Mouse (Mus musculus): ENCODE results near the gene 4930447C04Rik. TPM values are rescaled to one million over a fixed set of nuclear protein-coding genes. Genes with fewer than 3 reads are reported as not detected.

4930447C04Rik gene
- total RNA-seq, 2 experiments from 2014 or later: 0.28 to 0.55 TPM

DNA sequence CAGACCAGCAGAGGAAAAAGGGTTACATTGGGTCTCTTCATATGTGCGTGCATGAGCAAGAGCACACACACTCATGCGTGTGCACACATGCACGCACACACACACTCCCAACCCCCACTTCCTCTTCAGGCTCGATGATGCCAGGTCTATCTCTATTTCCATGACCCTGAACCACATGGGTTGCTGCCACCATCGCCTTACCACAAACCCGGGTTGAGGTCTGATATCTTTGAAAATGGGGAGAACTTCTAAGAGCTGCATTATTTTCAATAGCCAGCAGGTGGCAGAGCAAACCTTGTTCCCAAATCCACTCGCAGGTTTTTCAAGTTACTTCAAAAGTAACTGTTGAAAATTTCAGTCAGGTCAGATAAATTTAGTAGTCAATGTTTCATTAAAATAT, 92.8 kb downstream of the 4930447C04Rik start:
- intact Hi-C loops (cut with DNase I): loop anchor here (1.0 to 2.0 kb wide), 2 partner anchors 125 to 129 kb away; no protein-coding TSS in a partner anchor
- no peak for DNase-seq (ENCODE audit: low spot score)

DNA sequence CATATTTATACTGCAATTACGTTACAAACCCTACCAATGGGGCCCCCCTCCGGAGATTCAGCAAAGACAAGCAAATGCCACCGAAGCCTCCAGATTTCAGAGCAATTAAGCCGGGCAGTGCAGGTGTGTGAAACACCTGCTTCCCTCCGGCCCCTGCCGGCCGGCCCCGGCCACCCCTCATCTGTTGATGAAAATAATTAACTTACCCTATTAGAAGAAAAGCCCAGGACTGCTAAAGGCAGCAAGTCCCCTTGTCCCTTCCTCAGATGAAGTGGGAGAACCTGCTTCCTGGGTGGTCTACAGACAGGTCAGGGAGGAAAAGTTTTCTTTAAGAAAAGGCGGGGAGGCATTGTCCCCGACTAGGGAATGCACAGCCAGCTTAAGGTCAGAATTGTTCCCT, 94.6 kb downstream of the 4930447C04Rik start:
- intact Hi-C loops (cut with DNase I): no loop called here

DNA sequence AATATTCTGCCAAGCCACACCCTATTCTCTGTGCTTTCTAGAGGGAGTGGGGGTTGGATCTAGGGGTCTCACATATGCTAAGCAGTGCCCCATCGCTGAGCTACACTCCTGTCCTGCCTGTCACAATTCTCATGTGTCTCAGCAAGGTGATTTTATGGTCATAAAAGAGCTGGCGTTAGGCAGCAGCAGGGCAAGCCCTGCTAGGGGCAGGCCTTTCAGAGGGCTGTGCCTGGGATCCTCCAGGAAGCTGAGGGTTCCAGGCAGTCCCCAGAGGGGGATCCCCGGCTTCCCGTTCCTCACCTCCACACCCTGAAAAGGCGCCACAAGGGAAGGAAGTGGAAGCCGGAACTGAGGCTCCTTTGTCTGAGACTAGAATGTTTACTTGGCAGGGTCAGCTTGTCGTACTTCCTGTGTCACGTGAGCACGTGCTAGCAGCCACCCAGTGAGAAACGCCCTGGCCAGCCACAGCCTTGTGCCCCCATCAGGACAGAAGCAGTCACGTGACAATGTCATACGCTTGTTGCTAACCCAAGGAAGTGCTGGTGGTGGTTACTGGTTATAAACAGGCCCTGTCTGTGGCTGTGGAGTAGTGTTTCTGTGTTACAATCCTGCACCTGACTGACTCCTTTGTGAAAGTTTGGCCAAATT, 96.5 kb downstream of the 4930447C04Rik start:
- intact Hi-C loops (cut with DNase I): loop anchor here (5.0 kb wide), 1 partner anchor 82 kb away; no protein-coding TSS in a partner anchor
- peak; percentile 76 for DNase-seq (ENCODE audit: low spot score)

More for the DNA sequence above, 94.6 kb downstream of the 4930447C04Rik start:
- DNase-seq (ENCODE audit: low spot score): no peak

DNA sequence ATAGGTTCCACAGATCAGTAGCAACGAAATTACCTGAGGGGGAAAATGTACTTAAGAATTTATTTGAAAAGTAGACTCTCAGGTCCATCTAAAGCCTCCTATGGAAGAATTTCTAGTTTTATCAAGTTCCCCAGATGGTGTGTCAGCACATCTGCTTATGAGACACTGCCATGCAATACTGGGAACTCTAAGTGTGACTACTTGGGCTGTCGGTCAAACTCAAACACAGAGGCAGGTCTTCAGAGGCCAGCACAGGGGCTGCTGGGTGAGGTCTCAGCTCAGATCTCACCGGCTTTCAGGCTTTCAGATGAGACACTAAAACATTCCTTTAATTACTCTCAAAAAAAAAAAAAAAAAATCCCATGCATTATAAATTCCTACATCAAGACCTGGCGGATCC, 97.0 kb downstream of the 4930447C04Rik start:
- DNase-seq (ENCODE audit: low spot score): no peak
- intact Hi-C loops (cut with DNase I): loop anchor here (5.0 kb wide), 1 partner anchor 81 kb away; no protein-coding TSS in a partner anchor

DNA sequence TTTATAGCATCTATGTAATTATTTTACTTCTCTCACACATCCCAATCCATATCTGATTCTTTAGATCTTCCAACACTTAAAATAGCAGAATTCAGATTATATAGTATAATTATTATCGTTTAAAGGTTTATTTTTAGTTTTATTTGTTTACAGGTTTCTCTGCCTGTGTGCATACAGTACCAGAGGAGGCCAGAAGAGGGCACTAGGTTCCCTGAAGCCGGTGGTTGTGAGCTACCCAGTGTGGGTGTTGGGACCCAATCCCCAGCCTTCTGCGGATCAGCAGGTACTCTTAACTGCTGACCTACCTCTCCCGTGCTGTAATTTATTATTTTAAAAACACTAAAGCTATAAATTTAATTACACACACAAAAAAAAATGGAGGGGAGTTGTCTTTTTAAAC, 97.4 kb downstream of the 4930447C04Rik start:
- DNase-seq (ENCODE audit: low spot score): no peak
- intact Hi-C loops (cut with DNase I): loop anchor here (5.0 kb wide), 1 partner anchor 81 kb away; no protein-coding TSS in a partner anchor

DNA sequence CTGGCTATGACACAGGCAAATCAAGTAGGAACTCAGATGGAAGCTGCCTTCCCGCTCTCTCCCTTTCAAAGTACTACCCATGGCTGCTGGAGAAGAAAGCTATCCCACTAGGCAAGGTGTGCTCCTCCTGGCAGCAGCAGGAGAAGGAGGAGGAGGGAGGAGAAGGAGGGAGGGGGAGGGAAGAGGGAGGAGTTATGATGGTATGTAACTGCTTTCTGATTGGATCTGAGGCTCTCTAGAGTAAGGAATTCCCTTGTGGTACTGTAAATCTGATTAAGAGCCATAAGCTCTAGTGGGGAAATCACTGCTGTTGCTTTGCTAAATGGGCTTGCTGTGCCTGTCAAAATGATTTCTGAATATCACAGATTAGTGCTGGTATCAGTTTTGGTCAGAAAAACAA, 99.1 kb downstream of the 4930447C04Rik start:
- DNase-seq (ENCODE audit: low spot score): no peak
- intact Hi-C loops (cut with DNase I): loop anchor here (5.0 kb wide), 1 partner anchor 79 kb away; no protein-coding TSS in a partner anchor

DNA sequence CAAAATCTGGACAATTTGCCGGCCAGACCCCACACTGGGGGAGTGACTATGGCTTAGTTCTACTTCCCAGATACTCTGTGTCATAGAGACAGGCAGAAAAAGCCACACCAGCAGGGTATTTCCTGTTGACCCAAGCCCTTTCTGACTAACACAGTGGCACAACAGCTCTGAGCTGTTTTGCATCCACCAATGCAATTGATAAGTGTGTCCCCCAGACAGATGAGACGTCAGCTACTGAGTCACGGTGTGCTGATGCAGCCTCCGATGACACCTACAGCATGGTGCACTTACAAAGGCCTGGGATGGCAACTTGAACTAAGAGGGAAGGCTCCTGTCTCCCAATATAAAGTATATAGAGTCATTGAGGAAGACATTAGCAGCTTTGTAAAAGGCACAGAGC, 103.3 kb downstream of the 4930447C04Rik start:
- intact Hi-C loops (cut with DNase I): no loop called here
- no peak for DNase-seq (ENCODE audit: low spot score)

DNA sequence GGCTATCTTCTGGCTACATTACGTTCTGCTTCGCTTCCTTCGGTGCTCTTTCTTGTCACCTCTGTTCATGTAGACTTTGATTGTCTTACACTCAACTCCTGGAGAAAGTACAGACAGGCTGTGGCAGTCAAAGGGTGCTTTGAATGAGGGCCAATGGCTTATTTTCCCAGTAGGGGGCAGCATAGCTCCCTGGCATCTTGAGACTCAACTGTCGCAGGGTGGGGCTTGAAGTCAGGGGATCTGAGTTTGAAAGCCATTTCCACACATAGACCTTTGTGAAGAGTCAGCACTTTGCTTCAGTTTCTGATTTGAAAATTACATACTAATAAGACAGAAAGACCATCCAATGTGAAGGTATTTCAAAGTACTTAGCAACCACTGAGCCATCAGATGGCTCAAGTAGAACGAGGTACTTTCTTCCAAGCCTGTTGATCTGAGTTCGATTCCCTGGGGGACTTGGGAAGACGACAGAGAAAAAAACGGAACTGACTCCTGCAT, 105.0 kb downstream of the 4930447C04Rik start:
- DNase-seq (ENCODE audit: low spot score): no peak
- intact Hi-C loops (cut with DNase I): no loop called here

DNA sequence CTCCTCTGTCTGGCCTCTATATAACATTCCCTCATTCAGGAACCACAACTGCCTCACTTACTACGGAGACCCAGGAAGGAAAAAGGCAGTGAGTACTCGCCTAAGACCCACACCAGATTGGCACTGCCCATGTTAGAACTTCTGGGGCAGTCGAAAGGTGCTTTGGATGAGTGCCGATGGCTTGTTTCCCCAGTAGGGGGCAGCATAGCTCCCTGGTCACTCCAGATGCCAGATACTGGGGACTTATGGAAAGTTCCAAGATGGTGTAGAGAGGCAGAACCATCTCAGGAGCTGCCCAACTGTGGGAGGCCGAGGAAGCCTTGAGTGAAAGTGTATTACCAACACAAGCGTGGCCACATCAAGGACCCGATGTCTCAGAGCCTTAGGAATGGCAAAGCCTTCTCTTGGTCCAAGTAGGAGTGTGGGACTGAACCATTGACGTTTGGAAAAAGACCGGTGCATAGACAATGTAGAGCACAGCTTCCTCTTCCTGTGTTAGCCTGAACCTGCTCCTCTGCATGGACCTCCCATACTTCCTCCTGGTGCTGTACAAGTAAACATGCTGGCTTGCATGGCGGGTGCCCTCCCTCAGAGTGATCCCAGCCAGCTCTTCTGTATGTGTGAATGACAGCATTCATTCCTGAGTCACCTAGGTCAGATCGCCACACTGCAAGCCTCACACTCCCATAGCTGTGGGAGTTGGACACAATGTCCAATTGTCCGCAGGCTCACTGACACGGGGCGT, 105.6 kb downstream of the 4930447C04Rik start:
- intact Hi-C loops (cut with DNase I): no loop called here
- DNase-seq (ENCODE audit: low spot score): no peak

DNA sequence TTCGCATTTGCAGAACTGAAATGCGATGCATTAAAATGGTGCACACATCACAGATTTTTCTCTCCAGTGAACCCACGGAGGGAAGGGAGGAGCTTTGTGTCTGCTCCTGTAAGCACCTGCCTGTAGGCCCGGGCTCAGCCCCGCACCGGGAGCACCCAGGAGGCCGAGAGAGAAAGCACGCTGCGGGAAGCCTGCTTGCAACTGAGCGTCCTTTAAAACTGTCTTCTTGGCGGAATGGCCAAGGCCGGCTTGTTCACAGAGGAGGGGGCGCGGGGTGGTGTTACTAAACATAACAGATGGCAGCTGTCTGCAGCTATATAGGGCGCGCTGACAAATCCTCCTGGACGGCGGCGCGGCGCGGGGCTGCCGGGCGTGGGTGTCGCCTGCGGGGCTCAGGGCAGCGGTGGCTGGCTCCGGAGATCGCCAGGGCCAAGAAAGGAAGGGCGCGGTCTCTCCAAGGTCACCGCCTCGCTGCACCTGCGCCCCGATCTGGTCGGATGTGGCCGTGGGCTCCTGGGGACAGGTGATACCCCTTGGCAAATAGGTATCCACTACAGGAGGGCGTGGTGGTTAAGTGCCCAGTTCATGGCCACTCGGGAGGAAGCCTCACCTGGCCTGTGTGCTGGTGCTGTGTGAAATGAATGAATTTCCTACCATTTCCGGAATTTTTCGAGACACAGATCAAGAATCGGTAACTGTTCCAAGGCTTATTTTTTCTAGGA, 108.7 kb downstream of the 4930447C04Rik start:
- intact Hi-C loops (cut with DNase I): no loop called here
- DNase-seq (ENCODE audit: low spot score): no peak

Other genes starting within 250 kb of the 4930447C04Rik start
- 100 to 1,000 TPM; 217 to 223 TPM for gene Ppm1a, start 183.3 kb downstream of the 4930447C04Rik start, total RNA-seq (2021)
- gene Six6, start 882 bp downstream of the 4930447C04Rik start, total RNA-seq (2021): not detected
- gene Six1, start 113.1 kb upstream of the 4930447C04Rik start, total RNA-seq (2021): 1 to 10 TPM in 1 of 2 experiments, under 1 TPM in 1; 0.81 to 1.0 TPM
- gene Six4, start 172.7 kb upstream of the 4930447C04Rik start, total RNA-seq (2021): 1 to 10 TPM; 3.4 to 4.3 TPM
- gene Mnat1, start 182.9 kb upstream of the 4930447C04Rik start, total RNA-seq (2021): 10 to 100 TPM; 18.6 to 18.7 TPM